Mouse (Mus musculus) MEL (cell line): ENCODE measurements at regions not wholly inside any gene's neighbourhood (a gene's known extent, or its start where the extent isn't known, plus 50 kb on each side); places are given as distances from the start of the nearest gene placed in this dataset.

Experiments used
- DNase-seq: peaks from one replicate; pipeline ENCODE4 v3.0.0; 2011; ENCODE audit warnings: low read depth, low spot score
- H3K27ac ChIP-seq: 2 replicates; pipeline ENCODE4 v1.5.1; 2012; ENCODE audit warnings: low read depth, mild to moderate bottlenecking, control low read depth, low read length, moderate library complexity; ENCODE audit not compliant: control insufficient read depth
- H3K27me3 ChIP-seq, 2 experiments: fragments of 150-350 bp in 1 of 2; sonication (generic) in 1 of 2; 2 replicates each; pipeline ENCODE4 v1.6.1; 2012; ENCODE audit warnings: low read length in 2 of 2, mild to moderate bottlenecking in 2 of 2, improper control_type of control experiment in 1 of 2, moderate library complexity in 1 of 2; ENCODE audit not compliant: insufficient read depth in 2 of 2, control insufficient read depth in 1 of 2
- H3K36me3 ChIP-seq, 2 experiments: 2 replicates each; pipeline ENCODE4 v1.6.1; 2012 to 2014; ENCODE audit warnings: low read length in 2 of 2, improper control_type of control experiment in 1 of 2, inconsistent platforms in 1 of 2, mild to moderate bottlenecking in 1 of 2; ENCODE audit not compliant: insufficient read depth in 2 of 2, control insufficient read depth in 1 of 2
- H3K4me1 ChIP-seq, 2 experiments: fragments of 150-350 bp in 1 of 2; sonication (generic) in 1 of 2; 2 replicates each; pipeline ENCODE4 v1.6.1; 2012; ENCODE audit warnings: low read length in 2 of 2, improper control_type of control experiment in 1 of 2, mild to moderate bottlenecking in 1 of 2; ENCODE audit not compliant: insufficient read depth in 2 of 2, control insufficient read depth in 1 of 2
- H3K4me3 ChIP-seq, 2 experiments: fragments of 150-350 bp in 1 of 2; sonication (generic) in 1 of 2; 2 replicates each; pipeline ENCODE4 v1.5.1; 2012; ENCODE audit warnings: low read depth in 2 of 2, low read length in 2 of 2, mild to moderate bottlenecking in 2 of 2, moderate library complexity in 2 of 2, control low read depth in 1 of 2, improper control_type of control experiment in 1 of 2; ENCODE audit not compliant: control insufficient read depth in 1 of 2, insufficient read depth in 1 of 2
- H3K79me2 ChIP-seq: 2 replicates; pipeline ENCODE4 v1.6.1; 2012; ENCODE audit warnings: mild to moderate bottlenecking, low read length, moderate library complexity; ENCODE audit not compliant: control insufficient read depth, poor library complexity, insufficient read depth
- H3K9ac ChIP-seq: 2 replicates; pipeline ENCODE4 v1.6.1; 2012; ENCODE audit warnings: low read depth, mild to moderate bottlenecking, control low read depth, low read length, moderate library complexity; ENCODE audit not compliant: control insufficient read depth, poor library complexity, severe bottlenecking
- H3K9me3 ChIP-seq: fragments of 150-350 bp; sonication (generic); replicated peaks from 2 replicates; pipeline ENCODE4 v1.6.1; 2012; ENCODE audit warnings: mild to moderate bottlenecking, low read length, improper control_type of control experiment, moderate library complexity; ENCODE audit not compliant: insufficient read depth
- BHLHE40 ChIP-seq: IDR thresholded peaks from 2 replicates; pipeline ENCODE4 v1.6.1; 2012; ENCODE audit warnings: low read depth, mild to moderate bottlenecking, inconsistent platforms, low read length, improper control_type of control experiment, borderline replicate concordance
- CHD1 ChIP-seq: IDR thresholded peaks from 2 replicates; pipeline ENCODE4 v1.6.1; 2012; ENCODE audit warnings: low read depth, mild to moderate bottlenecking, inconsistent platforms, low read length, improper control_type of control experiment
- CTCF ChIP-seq, 3 experiments: IDR thresholded peaks in 2 of 3; conservative IDR thresholded peaks in 1 of 3; 2 replicates each; pipeline ENCODE4 v1.5.1; 2011 to 2012; ENCODE audit warnings: low read length in 3 of 3, low read depth in 2 of 3, mild to moderate bottlenecking in 2 of 3, improper control_type of control experiment in 1 of 3, inconsistent platforms in 1 of 3, mixed read lengths in 1 of 3, moderate library complexity in 1 of 3; ENCODE audit not compliant: control insufficient read depth in 1 of 3, insufficient read depth in 1 of 3, poor library complexity in 1 of 3, severe bottlenecking in 1 of 3
- E2F4 ChIP-seq: IDR thresholded peaks from 2 replicates; pipeline ENCODE4 v1.6.1; 2011; ENCODE audit warnings: low read depth, low read length, improper control_type of control experiment, borderline replicate concordance
- EP300 ChIP-seq, 2 experiments: IDR thresholded peaks; 2 replicates each; pipeline ENCODE4 v1.6.1; 2011; ENCODE audit warnings: improper control_type of control experiment in 2 of 2, low read length in 2 of 2, low read depth in 1 of 2, mild to moderate bottlenecking in 1 of 2
- GATA1 ChIP-seq: IDR thresholded peaks from 2 replicates; pipeline ENCODE4 v1.6.1; 2011; ENCODE audit warnings: low read depth, low read length, improper control_type of control experiment
- JUND ChIP-seq: IDR thresholded peaks from 2 replicates; pipeline ENCODE4 v1.6.1; 2011; ENCODE audit warnings: low read depth, mild to moderate bottlenecking, improper control_type of control experiment, low read length
- KAT2A ChIP-seq: conservative IDR thresholded peaks from 2 replicates; pipeline ENCODE4 v1.6.1; 2012; ENCODE audit warnings: low read depth, low read length, improper control_type of control experiment, inconsistent platforms
- MAX ChIP-seq: IDR thresholded peaks from 2 replicates; pipeline ENCODE4 v1.6.1; 2011; ENCODE audit warnings: low read length, improper control_type of control experiment
- MAZ ChIP-seq: IDR thresholded peaks from 2 replicates; pipeline ENCODE4 v1.6.1; 2012; ENCODE audit warnings: low read depth, mild to moderate bottlenecking, inconsistent platforms, low read length, improper control_type of control experiment
- MEF2A ChIP-seq: IDR thresholded peaks from 2 replicates; pipeline ENCODE4 v1.6.1; 2014; ENCODE audit warnings: low read depth, mild to moderate bottlenecking, inconsistent platforms, low read length, improper control_type of control experiment; ENCODE audit not compliant: poor library complexity, insufficient replicate concordance, severe bottlenecking; ENCODE audit errors: extremely low read depth
- MYB ChIP-seq: IDR thresholded peaks from 2 replicates; pipeline ENCODE4 v1.6.1; 2011; ENCODE audit warnings: mild to moderate bottlenecking, low read depth, low read length, improper control_type of control experiment
- MYC ChIP-seq: IDR thresholded peaks from 2 replicates; pipeline ENCODE4 v1.6.1; 2011; ENCODE audit warnings: low read depth, mild to moderate bottlenecking, low read length, improper control_type of control experiment, moderate library complexity
- NELFE ChIP-seq: IDR thresholded peaks from 2 replicates; pipeline ENCODE4 v1.6.1; 2011; ENCODE audit warnings: low read depth, low read length, improper control_type of control experiment
- NRF1 ChIP-seq: IDR thresholded peaks from 2 replicates; pipeline ENCODE4 v1.6.1; 2014; ENCODE audit warnings: low read depth, mild to moderate bottlenecking, inconsistent platforms, low read length, improper control_type of control experiment, moderate library complexity; ENCODE audit not compliant: poor library complexity, insufficient read depth, severe bottlenecking
- POLR2A ChIP-seq, 2 experiments: IDR thresholded peaks; 2 replicates each; pipeline ENCODE4 v1.6.1; 2011 to 2012; ENCODE audit warnings: low read length in 2 of 2, mild to moderate bottlenecking in 2 of 2, control low read depth in 1 of 2, improper control_type of control experiment in 1 of 2, low read depth in 1 of 2, moderate library complexity in 1 of 2; ENCODE audit not compliant: control insufficient read depth in 1 of 2, insufficient read depth in 1 of 2, poor library complexity in 1 of 2
- RCOR1 ChIP-seq: IDR thresholded peaks from 2 replicates; pipeline ENCODE4 v1.6.1; 2012; ENCODE audit warnings: low read depth, mild to moderate bottlenecking, inconsistent platforms, low read length, improper control_type of control experiment
- SIN3A ChIP-seq: IDR thresholded peaks from 2 replicates; pipeline ENCODE4 v1.6.1; 2012; ENCODE audit warnings: low read length, improper control_type of control experiment, inconsistent platforms
- TAL1 ChIP-seq: IDR thresholded peaks from 2 replicates; pipeline ENCODE4 v1.6.1; 2012; ENCODE audit warnings: mild to moderate bottlenecking, inconsistent platforms, low read length, moderate library complexity, mixed read lengths
- UBTF ChIP-seq: IDR thresholded peaks from 2 replicates; pipeline ENCODE4 v1.6.1; 2012; ENCODE audit warnings: low read depth, mild to moderate bottlenecking, inconsistent platforms, low read length, improper control_type of control experiment, moderate library complexity, borderline replicate concordance; ENCODE audit not compliant: insufficient read depth
- USF1 ChIP-seq: IDR thresholded peaks from 2 replicates; pipeline ENCODE4 v1.6.1; 2014; ENCODE audit warnings: low read depth, mild to moderate bottlenecking, inconsistent platforms, low read length, improper control_type of control experiment, moderate library complexity
- ZC3H11A ChIP-seq: IDR thresholded peaks from 2 replicates; pipeline ENCODE4 v1.6.1; 2012; ENCODE audit warnings: low read depth, mild to moderate bottlenecking, inconsistent platforms, low read length, improper control_type of control experiment
- ZKSCAN1 ChIP-seq: IDR thresholded peaks from 2 replicates; pipeline ENCODE4 v1.6.1; 2012; ENCODE audit warnings: low read depth, mild to moderate bottlenecking, inconsistent platforms, low read length, improper control_type of control experiment, moderate library complexity
- ZNF384 ChIP-seq: IDR thresholded peaks from 2 replicates; pipeline ENCODE4 v1.6.1; 2012; ENCODE audit warnings: low read depth, mild to moderate bottlenecking, inconsistent platforms, low read length, improper control_type of control experiment

GRCm38 (mm10) chr3:154452585-154452984 lies 122.1 kb upstream of the Lhx8 start:
- Histone ChIP-seq H3K36me3 (no peaks in the 10 kb centered on the region), H3K27me3 (no peaks in the 10 kb centered on the region), H3K4me1 (no peaks in the 10 kb centered on the region), H3K27ac (no peak overlapping the region), H3K9me3 (no peaks in the 10 kb centered on the region), H3K4me3 (no peak overlapping the region), H3K9ac (no peak overlapping the region), H3K79me2 (no peaks in the 10 kb centered on the region)
- no peak for DNase-seq
- TF ChIP-seq CTCF (IDR thresholded peaks at IDR 0.05 in 2 of 3, conservative IDR thresholded peaks at IDR 0.05 in 1 of 3; ENCODE audit: control insufficient read depth in 1 of 3, insufficient read depth in 1 of 3, low read depth in 2 of 3, low read length in 3 of 3, poor library complexity in 1 of 3, severe bottlenecking in 1 of 3), result no peak
- TF ChIP-seq MYC, result no peak
- TF ChIP-seq USF1, result no peak
- no peak for TF ChIP-seq MAX
- no peak for TF ChIP-seq BHLHE40
- TF ChIP-seq MYB, result no peak
- TF ChIP-seq POLR2A (IDR thresholded peaks at IDR 0.05; ENCODE audit: control insufficient read depth in 1 of 2, insufficient read depth in 1 of 2, low read depth in 1 of 2, low read length in 2 of 2, poor library complexity in 1 of 2), result no peak
- TF ChIP-seq, all 39 proteins: peak for 0

GRCm38 (mm10) chr3:154451169-154451568 lies 120.7 kb upstream of the Lhx8 start:
- H3K79me2 ChIP-seq, result no peaks in the 10 kb centered on the region
- no peak overlapping the region for H3K4me3 ChIP-seq
- no peak for TF ChIP-seq KAT2A
- TF ChIP-seq POLR2A (IDR thresholded peaks at IDR 0.05; ENCODE audit: control insufficient read depth in 1 of 2, insufficient read depth in 1 of 2, low read depth in 1 of 2, low read length in 2 of 2, poor library complexity in 1 of 2), result no peak
- no peak for TF ChIP-seq MEF2A
- TF ChIP-seq EP300 (IDR thresholded peaks at IDR 0.05; ENCODE audit: low read depth in 1 of 2, low read length in 2 of 2), result no peak
- no peak for TF ChIP-seq SIN3A
- TF ChIP-seq TAL1, result no peak
- TF ChIP-seq, all 39 proteins: peak for 0
- Histone ChIP-seq H3K36me3 (no peaks in the 10 kb centered on the region), H3K4me1 (no peaks in the 10 kb centered on the region), H3K27ac (no peak overlapping the region), H3K9me3 (no peaks in the 10 kb centered on the region), H3K9ac (no peak overlapping the region), H3K27me3 (no peaks in the 10 kb centered on the region)
- DNase-seq, result no peak

- no peak for DNase-seq
- Histone ChIP-seq H3K9ac (no peak overlapping the region), H3K36me3 (no peaks in the 10 kb centered on the region), H3K4me3 (no peak overlapping the region), H3K9me3 (no peaks in the 10 kb centered on the region), H3K27me3 (no peaks in the 10 kb centered on the region), H3K4me1 (no peaks in the 10 kb centered on the region), H3K27ac (no peak overlapping the region), H3K79me2 (no peaks in the 10 kb centered on the region)
- TF ChIP-seq JUND (no peak), E2F4 (no peak), ZC3H11A (no peak), POLR2A (IDR thresholded peaks at IDR 0.05; ENCODE audit: control insufficient read depth in 1 of 2, insufficient read depth in 1 of 2, low read depth in 1 of 2, low read length in 2 of 2, poor library complexity in 1 of 2) (no peak), NRF1 (no peak), UBTF (no peak), CTCF (IDR thresholded peaks at IDR 0.05 in 2 of 3, conservative IDR thresholded peaks at IDR 0.05 in 1 of 3; ENCODE audit: control insufficient read depth in 1 of 3, insufficient read depth in 1 of 3, low read depth in 2 of 3, low read length in 3 of 3, poor library complexity in 1 of 3, severe bottlenecking in 1 of 3) (no peak), GATA1 (no peak), CHD1 (no peak), MYB (no peak), RCOR1 (no peak), MAZ (no peak), NELFE (no peak), ZNF384 (no peak), ZKSCAN1 (no peak), MAX (no peak), EP300 (IDR thresholded peaks at IDR 0.05; ENCODE audit: low read depth in 1 of 2, low read length in 2 of 2) (no peak)
Observed at GRCm38 (mm10) chr3:154443351-154444075, 113.1 kb upstream of the Lhx8 start.
